Mouse (Mus musculus): Measurements from ENCODE around the gene Gm867. TPM values are rescaled to one million over a fixed set of nuclear protein-coding genes. Genes with fewer than 3 reads are reported as not detected.

Gm867 gene
- total and polyA plus RNA-seq, 3 experiments = 0.08 to 1.6 TPM; not detected in 1

- Histone ChIP-seq H3K27ac (ENCODE audit: control insufficient read depth, low read depth, low read length) (no peak overlapping the region), H3K27me3 (ENCODE audit: control insufficient read depth in 1 of 2, insufficient read depth in 2 of 2, low read length in 2 of 2) (no peaks in the 10 kb centered on the region; a peak in 1 of 4 replicates), H3K4me3 (ENCODE audit: control insufficient read depth in 1 of 2, insufficient read depth in 1 of 2, low read depth in 2 of 2, low read length in 2 of 2) (no peak overlapping the region), H3K9ac (ENCODE audit: control insufficient read depth, low read depth, low read length, poor library complexity, severe bottlenecking) (no peak overlapping the region), H3K79me2 (ENCODE audit: control insufficient read depth, insufficient read depth, low read length, poor library complexity) (peaks cover 6% of the 10 kb centered on the region), H3K36me3 (ENCODE audit: control insufficient read depth in 1 of 2, insufficient read depth in 2 of 2, low read length in 2 of 2) (peaks cover 0 to 2% of the 10 kb centered on the region in 2 experiments; a peak in 2 of 4 replicates), H3K4me1 (ENCODE audit: control insufficient read depth in 1 of 2, insufficient read depth in 2 of 2, low read length in 2 of 2) (peaks cover 0 to 2% of the 10 kb centered on the region in 2 experiments; a peak in 1 of 4 replicates), H3K9me3 (replicated peaks; ENCODE audit: insufficient read depth, low read length) (no peaks in the 10 kb centered on the region)
- no peak for TF ChIP-seq NRF1 (IDR thresholded peaks at IDR 0.05; ENCODE audit: insufficient read depth, low read depth, low read length, poor library complexity, severe bottlenecking)
- TF ChIP-seq USF2 (IDR thresholded peaks at IDR 0.05; ENCODE audit: borderline replicate concordance in 1 of 2, insufficient read depth in 1 of 2, low read depth in 1 of 2, low read length in 2 of 2) = no peak
- TF ChIP-seq POLR2A (IDR thresholded peaks at IDR 0.05; ENCODE audit: control insufficient read depth in 1 of 2, insufficient read depth in 1 of 2, low read depth in 1 of 2, low read length in 2 of 2, poor library complexity in 1 of 2) = no peak
- TF ChIP-seq CHD2 (IDR thresholded peaks at IDR 0.05; ENCODE audit: low read length) = no peak
- no peak for TF ChIP-seq MXI1 (IDR thresholded peaks at IDR 0.05; ENCODE audit: low read depth, low read length)
- TF ChIP-seq ZKSCAN1 (IDR thresholded peaks at IDR 0.05; ENCODE audit: low read depth, low read length) = no peak
- no peak for TF ChIP-seq BHLHE40 (IDR thresholded peaks at IDR 0.05; ENCODE audit: borderline replicate concordance, low read depth, low read length)
- no peak for TF ChIP-seq MAFK (IDR thresholded peaks at IDR 0.05; ENCODE audit: borderline replicate concordance, low read depth, low read length)
- TF ChIP-seq NELFE (IDR thresholded peaks at IDR 0.05; ENCODE audit: low read depth, low read length) = no peak
- no peak for TF ChIP-seq EP300 (IDR thresholded peaks at IDR 0.05; ENCODE audit: low read depth in 1 of 2, low read length in 2 of 2)
- no peak for TF ChIP-seq E2F4 (IDR thresholded peaks at IDR 0.05; ENCODE audit: borderline replicate concordance, low read depth, low read length)
- no peak for DNase-seq (ENCODE audit: low read depth, low spot score)
Measured at GRCm38 (mm10) chr10:75931311-75931710, 9.2 kb downstream of the Gm867 start.

GRCm38 (mm10) chr10:75930304-75930703 is 10.2 kb downstream of the Gm867 start:
- no peak for TF ChIP-seq POLR2AphosphoS5 (IDR thresholded peaks at IDR 0.05; ENCODE audit: borderline replicate concordance, low read depth, low read length)
- no peak for TF ChIP-seq TCF12 (IDR thresholded peaks at IDR 0.05; ENCODE audit: low read depth, low read length)
- no peak for TF ChIP-seq GABPA (IDR thresholded peaks at IDR 0.05; ENCODE audit: low read depth, low read length)
- TF ChIP-seq HCFC1 (IDR thresholded peaks at IDR 0.05; ENCODE audit: low read depth, low read length) = no peak
- TF ChIP-seq TAL1 (IDR thresholded peaks at IDR 0.05; ENCODE audit: low read length) = no peak
- TF ChIP-seq CHD2 (IDR thresholded peaks at IDR 0.05; ENCODE audit: low read length) = no peak
- no peak for TF ChIP-seq CHD1 (IDR thresholded peaks at IDR 0.05; ENCODE audit: low read depth, low read length)
- no peak for TF ChIP-seq BHLHE40 (IDR thresholded peaks at IDR 0.05; ENCODE audit: borderline replicate concordance, low read depth, low read length)
- no peak for TF ChIP-seq ELF1 (IDR thresholded peaks at IDR 0.05; ENCODE audit: low read depth, low read length)
- TF ChIP-seq ETS1 (IDR thresholded peaks at IDR 0.05; ENCODE audit: low read depth, low read length) = no peak
- TF ChIP-seq TBP (IDR thresholded peaks at IDR 0.05; ENCODE audit: low read depth, low read length) = no peak
- TF ChIP-seq ZNF384 (IDR thresholded peaks at IDR 0.05; ENCODE audit: low read depth, low read length) = no peak
- TF ChIP-seq ZMIZ1 (IDR thresholded peaks at IDR 0.05; ENCODE audit: low read depth, low read length) = no peak
- no peak for TF ChIP-seq MAFK (IDR thresholded peaks at IDR 0.05; ENCODE audit: borderline replicate concordance, low read depth, low read length)
- no peak for TF ChIP-seq GATA1 (IDR thresholded peaks at IDR 0.05; ENCODE audit: low read depth, low read length)
- no peak for TF ChIP-seq POLR2AphosphoS2 (IDR thresholded peaks at IDR 0.05; ENCODE audit: low read length)
- no peak for TF ChIP-seq MAX (IDR thresholded peaks at IDR 0.05; ENCODE audit: low read length)
- TF ChIP-seq RAD21 (IDR thresholded peaks at IDR 0.05; ENCODE audit: low read depth, low read length) = no peak
- TF ChIP-seq JUND (IDR thresholded peaks at IDR 0.05; ENCODE audit: low read depth, low read length) = no peak
- no peak for TF ChIP-seq RCOR1 (IDR thresholded peaks at IDR 0.05; ENCODE audit: low read depth, low read length)

More at GRCm38 (mm10) chr10:75930304-75930703, 10.2 kb downstream of the Gm867 start:
- Histone ChIP-seq H3K9me3 (replicated peaks; ENCODE audit: insufficient read depth, low read length) (no peaks in the 10 kb centered on the region), H3K4me3 (ENCODE audit: control insufficient read depth in 1 of 2, insufficient read depth in 1 of 2, low read depth in 2 of 2, low read length in 2 of 2) (no peak overlapping the region), H3K36me3 (ENCODE audit: control insufficient read depth in 1 of 2, insufficient read depth in 2 of 2, low read length in 2 of 2) (peaks cover 0 to 2% of the 10 kb centered on the region in 2 experiments; a peak in 1 of 4 replicates), H3K4me1 (ENCODE audit: control insufficient read depth in 1 of 2, insufficient read depth in 2 of 2, low read length in 2 of 2) (peaks cover 0 to 2% of the 10 kb centered on the region in 2 experiments; a peak in 1 of 4 replicates), H3K27me3 (ENCODE audit: control insufficient read depth in 1 of 2, insufficient read depth in 2 of 2, low read length in 2 of 2) (no peaks in the 10 kb centered on the region; a peak in 1 of 4 replicates), H3K9ac (ENCODE audit: control insufficient read depth, low read depth, low read length, poor library complexity, severe bottlenecking) (no peak overlapping the region), H3K27ac (ENCODE audit: control insufficient read depth, low read depth, low read length) (no peak overlapping the region), H3K79me2 (ENCODE audit: control insufficient read depth, insufficient read depth, low read length, poor library complexity) (no peaks in the 10 kb centered on the region)
- no peak for DNase-seq (ENCODE audit: low read depth, low spot score)

Measured in MEL (cell line).